Mouse (Mus musculus) left cerebral cortex, adult 9 months (tissue): ENCODE results near the gene Spon1.

Experiments used
- DNase-seq, 2 experiments: peaks; one replicate each; pipeline ENCODE4 v3.0.0; 2022; ENCODE audit warnings: low spot score in 2 of 2

Spon1 gene

DNA sequence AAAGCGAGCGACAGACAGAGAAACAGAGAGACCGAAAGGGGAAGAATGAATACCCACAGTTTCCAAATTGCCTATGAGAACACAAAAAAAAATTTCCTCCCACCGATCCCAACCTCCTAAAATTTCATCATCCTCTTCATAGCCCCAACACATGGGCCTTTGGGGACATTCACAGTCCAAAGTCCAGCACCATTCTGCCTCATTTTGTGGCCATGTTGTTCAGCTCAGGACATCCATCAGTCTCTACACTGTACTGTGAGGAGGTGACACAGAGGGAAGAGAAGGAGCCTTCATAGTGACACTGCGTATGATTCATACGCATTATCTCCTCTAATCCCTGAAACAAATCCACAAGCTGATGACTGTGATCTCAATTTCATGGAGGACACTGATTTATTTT, 12.7 kb downstream of the Spon1 start:
- DNase-seq: no peak

DNA sequence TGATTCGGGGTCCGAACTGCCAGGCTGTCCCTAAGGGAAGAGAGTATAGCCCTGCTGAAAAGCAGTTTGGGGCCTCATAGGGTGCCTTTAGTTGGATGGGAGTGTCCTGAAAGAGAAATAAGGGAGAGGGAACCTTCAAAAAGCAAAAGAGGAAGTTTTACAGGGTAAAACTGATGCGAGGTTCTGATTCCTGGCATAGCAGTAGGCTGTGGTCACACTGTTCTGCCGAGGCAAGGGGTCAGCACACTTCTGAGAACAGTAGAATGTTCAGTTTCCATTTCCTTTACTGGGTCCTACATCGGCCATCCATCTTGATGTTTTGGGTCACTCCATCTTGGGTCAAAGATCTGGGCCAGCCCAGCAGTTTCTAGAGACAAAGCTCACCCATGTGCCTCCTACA, 14.5 kb downstream of the Spon1 start:
- no peak for DNase-seq

DNA sequence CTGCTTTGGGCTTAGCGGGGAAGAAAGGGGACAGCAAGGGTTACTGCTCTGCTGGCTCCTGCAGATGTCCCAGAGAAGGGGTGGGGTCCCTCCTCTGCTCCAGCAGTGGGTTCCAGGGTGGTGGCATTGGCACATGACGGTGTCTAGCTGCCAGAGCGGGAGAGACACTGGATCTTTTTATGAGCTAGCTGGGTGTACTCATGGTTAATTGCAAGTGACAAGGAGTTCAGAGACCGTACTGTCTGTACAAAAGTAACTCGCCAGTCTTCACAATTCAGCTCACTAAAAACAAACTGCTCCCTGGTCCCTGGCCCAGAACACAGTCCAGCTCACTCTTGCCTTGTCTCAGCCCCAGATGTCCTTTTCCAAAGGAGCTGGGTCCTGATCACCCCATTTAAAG, 26.2 kb downstream of the Spon1 start:
- DNase-seq: no peak

DNA sequence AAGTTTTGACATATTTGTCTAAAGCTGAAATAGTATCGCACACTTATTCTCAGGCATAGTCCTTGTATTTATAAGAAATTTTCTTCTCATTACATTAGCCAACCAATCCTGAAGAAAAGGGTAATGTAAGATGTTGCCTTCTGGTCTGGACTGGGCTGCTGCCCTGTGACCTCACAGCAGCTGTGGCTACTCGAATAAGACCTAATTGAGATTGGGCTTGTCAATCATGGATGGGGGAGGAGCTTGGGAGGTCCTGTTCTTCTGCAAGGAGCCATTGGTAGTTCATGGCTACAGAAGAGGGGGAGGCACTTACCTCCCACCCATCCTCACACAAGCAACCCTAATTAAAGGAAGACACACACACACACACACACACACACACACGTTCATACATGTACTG, 27.1 kb downstream of the Spon1 start:
- no peak for DNase-seq

DNA sequence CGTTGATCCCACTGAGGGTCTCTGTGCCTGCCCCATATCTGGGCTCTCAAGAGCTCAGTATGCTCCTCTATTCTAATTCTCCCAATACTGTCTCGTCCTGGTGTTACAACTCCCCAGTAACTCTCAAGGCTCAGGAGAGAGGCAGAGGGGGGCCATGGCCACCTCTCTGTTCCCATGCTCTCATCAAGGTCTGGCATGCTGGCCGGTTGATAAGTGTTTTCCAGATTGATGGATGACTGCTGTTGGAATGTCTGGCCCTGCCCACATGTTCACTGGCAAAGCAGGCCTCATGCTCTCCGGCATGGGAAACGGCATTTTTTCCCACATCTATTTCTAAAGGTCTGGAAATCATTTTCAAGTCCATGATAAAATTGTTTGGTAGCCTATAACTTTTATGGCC, 29.4 kb downstream of the Spon1 start:
- DNase-seq: no peak

DNA sequence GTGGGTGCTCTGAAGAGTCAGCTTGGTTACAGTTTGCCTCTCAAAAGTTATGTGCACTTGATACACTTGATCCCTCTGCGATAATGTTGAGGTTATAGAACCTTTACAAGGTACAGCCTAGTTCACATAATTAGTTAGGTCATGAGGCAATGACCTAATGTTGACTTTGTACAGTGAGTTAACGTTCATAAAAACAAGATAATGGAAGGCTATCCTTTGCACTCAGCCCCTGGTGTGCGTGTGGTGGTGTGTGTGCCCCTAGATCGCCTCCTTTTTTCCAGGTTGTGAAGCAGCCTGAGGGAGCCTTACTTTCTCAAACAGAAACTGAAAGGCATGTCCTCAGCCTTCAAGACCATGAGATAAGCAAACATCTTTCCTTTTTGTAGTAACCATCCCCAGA, 31.3 kb downstream of the Spon1 start:
- DNase-seq: no peak

DNA sequence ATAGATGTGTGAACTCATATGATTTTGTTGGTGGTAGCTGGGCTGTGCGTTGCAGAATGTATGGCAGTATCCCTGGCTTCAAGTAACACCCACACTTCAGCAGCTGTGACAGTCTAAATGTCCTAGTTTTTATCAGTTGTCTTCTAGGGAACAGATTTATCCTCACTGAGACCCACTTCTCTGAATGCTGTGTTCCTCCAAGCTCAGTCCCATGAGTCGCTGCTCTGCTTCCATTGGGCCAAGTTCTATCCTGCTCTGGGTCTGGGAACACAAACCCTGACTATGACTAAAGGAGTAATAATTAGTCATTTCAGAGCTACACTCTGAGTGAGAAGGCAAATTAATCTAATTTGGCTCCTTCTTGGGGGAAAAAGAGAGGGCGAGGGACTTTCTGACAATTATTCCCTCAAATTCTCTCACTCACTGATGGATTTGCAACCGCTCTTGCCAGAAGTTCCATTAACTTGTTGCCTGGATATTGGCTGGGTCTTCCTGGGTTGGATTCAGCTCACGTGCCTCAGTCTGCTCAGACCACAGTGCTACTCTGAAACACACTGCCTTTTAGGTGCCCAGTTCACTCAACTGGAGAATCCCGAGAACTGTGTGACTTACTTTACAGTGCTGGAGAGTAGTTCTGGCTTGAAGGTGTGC, 32.9 kb downstream of the Spon1 start:
- peak; percentile 24 to 27 for DNase-seq

DNA sequence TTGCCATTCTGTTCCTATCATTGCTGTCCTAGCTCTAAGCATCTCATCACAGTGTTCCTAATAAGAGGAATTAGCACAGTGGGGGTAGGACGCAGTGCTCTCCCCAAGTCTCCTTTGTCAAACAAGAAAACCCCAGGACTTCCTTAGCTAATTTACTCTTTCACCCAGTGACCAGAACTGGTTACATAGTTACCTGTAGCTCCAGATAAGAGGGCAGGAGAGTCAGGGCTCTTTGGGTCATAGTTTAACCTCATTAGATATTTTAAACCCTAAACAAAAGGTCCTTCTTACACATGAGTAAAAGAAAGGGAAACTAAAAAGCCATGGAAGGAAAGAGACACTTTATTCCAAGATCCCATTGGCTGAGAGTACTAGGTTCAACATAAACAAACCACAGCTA, 44.0 kb downstream of the Spon1 start:
- no peak for DNase-seq

DNA sequence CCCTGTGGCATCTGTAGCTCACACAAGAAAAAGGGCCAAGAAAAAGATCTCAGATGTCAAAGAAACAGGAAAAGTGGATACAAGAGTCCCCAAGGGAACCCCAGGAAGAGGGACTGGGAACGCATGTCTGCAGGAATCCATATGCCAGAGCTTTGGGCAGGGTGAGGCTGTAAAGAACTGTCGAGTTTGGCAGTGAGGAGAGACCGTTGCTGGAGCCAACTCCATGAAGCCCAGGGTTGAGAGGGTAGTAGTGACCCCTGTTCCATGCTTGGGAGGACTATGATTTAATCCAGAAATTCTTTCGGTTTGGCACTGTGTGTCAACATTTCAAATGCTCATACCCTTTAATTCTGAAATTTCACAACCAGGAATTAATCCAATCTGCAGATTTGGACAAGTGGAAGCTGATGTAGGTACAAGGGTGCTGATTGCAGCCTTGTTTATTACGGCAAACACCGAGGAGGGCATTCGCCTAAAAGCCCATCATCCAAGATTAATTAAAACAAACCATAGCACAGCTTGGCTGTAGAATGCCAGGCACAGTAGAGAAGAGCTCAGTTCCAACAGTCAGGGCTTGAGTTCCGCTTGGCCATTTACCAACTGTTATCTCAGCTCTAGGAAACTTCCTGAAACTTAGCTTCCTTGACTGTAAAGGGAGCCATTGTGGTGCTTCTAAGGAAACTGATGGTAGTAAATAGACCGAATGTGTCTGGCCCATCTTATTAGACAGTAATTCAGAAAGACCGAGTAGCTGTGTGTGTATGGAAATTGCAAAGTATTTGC, 45.8 kb downstream of the Spon1 start:
- no peak for DNase-seq

DNA sequence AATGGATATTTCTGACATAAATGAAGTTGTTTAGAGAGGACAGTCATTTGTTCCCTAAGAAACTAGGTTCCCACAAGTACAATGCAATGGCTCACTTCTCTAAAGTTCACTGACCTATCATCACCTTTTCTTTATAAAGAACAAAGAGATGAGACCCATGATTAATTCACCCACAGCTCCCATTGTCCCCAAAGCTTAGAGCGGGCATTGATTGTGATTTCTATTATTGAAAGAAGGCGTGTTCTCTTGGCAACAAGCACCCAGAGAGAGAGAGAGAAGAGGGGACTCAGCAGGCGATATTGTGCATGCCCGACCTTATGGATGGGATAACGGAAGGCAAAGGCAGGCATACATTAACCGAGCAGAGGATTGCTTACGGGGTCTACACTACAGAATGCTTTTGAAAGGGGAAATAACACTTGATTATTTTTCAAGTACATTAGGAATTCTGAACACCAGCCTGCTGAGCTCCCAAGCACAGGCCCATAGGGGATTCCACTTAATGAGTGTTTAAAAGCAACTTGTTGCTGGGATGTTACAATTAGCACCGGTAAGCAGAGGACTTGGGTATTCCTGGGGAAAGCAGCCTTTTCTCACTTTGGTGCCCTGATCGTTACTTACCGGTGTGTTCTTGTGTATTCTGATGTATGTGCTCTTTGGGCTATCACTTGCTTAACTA, 48.4 kb downstream of the Spon1 start:
- DNase-seq: no peak

DNA sequence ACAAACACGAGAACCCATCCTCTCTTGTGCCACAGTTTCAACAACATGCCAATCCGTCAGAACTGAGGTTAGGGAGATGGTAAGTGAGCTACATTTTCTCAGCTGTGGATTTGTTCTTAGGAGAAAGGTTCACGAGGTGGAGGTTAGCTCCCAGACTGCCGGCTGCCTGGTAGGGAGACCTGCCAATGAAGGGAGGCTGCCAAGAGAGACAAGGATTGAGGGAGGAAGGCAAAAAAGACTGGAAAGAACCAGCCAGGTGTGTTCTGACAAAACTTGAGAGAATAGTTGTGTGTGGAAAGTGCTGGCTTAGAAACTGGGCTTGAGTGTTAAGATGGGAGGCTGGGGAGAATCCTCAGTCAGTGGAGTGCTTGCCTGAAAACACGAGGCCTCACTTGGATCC, 49.9 kb downstream of the Spon1 start:
- DNase-seq: no peak

DNA sequence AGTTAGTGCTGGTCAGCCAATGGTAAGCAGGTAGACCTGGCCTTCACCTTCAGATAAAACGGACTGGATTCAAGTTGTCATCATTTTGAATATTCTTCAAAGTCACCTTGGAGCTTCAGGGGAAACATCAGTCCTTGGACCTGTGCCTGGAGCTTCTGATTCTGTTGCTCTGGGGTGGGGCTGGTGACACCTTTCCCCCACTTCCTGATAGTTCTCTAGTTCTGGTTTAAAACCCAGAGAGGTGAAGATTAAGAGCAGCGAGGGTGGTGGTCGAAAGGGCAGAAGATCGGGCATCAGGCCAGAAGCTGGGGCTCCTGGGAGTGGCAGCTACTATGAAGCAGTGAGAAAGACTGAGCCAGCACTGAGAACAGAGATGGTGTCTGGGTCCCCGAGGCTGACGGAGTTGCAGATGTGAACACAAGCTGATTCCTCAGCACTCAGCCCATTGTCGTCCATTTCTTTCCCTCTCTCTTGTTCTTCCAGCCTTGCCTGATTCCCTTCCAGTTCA, 51.1 kb downstream of the Spon1 start:
- no peak for DNase-seq

DNA sequence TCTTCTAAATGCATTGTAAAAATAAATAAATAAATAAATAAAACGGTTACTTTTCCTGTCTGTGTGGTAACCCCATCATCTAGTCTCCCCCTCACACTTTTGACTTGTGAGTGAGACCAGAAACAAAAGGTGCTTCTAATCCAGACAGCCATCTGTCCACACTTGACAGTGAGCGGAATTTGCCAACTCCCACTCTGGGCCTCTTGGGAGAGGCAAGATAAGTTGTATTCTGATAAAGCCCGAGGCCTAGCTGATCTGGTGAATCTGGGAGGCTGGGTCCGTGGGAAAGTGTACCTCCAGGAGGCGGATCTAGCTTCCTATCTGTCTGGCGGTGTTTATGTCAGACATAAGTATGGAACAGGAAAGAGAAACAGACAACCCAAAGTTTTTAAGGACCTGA, 52.3 kb downstream of the Spon1 start:
- no peak for DNase-seq

DNA sequence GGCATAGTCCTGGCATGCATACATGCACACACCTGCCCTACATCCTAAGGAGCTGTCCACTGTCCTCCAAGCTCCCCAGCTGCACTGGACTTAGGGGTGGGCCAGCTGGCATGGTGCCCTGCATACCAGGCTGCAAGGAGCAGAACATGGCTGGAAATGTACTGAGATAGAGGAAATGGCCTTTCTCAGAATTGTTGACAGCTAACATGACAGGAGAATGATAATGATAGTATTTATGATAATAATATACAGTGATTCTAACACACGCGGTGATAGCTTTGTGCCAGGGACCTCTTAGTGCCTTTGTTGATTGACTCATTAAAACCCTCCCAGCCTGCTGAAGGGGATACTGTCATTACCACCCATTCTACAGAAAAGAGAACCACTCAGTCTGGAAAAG, 54.4 kb downstream of the Spon1 start:
- no peak for DNase-seq

DNA sequence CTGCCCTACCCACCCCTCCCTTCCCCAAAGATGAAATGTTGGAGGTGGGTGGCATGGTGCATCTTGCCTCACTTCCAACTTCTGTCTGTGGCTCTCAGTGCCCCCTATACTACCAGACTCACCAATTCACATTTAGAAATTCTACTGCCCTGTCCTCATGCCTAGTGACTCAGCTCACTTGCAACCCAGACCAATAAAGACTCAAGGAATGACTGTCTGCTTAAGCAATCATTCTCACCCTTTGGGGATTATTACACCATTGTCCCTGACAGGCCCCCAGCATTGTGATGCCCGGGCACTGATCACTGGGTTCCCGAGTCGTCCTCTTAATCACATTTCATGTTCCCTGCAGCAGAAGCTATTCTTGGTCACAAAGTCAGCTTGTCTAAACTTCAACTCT, 57.2 kb downstream of the Spon1 start:
- DNase-seq: no peak

DNA sequence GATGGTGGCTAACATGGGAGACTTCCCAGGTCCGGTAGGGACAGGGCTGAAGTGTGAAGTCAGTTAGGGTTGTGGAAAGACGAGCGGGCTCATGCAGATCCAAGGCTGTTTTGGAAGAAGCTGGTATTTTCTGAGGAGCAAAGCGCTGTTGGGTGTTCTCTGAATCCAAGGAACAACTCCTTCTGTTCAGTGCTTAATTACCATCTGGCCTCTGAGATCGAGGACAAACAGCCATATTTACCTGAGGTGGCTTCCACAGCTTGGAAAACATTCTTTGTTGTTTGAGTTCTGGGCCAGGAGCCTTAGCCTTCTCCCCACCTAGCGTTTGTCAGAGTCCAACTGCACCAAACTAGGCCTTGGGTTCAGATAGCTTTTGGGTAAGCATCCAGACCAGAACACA, 58.9 kb downstream of the Spon1 start:
- DNase-seq: peak in 1 of 2 experiments; percentile 16

DNA sequence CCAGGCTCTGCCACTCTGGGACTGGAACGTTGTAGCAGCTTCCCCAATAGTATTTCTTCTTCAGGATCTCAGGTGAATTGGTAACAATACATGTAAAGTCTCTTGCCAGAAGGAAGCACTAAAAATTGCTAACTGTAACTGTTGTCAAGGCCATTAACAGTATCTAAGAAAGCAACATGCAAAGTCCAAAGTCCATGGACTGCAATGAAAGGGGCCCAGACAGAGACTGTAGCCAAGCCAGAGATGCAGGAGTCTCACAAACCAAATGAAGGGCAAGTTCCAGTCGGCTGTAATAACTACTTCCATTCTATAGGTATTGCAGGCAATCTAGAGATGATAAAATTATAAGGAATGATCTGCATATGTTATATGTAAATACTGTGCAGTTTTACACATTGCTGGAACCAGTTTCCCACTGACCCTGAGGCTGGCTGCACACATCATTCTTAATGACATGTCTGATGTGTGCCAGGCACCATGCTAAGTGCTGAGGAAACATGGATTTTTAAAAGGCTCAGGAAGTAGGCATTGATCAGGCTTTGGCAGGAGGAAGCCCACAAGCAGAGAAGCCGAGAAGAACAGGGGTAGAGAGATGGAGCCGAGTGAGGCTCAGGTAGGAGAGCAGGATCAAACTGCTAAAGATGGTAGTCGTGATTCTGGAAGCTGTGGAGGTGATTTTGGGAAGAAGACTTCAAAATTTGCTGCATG, 59.9 kb downstream of the Spon1 start:
- DNase-seq: no peak

DNA sequence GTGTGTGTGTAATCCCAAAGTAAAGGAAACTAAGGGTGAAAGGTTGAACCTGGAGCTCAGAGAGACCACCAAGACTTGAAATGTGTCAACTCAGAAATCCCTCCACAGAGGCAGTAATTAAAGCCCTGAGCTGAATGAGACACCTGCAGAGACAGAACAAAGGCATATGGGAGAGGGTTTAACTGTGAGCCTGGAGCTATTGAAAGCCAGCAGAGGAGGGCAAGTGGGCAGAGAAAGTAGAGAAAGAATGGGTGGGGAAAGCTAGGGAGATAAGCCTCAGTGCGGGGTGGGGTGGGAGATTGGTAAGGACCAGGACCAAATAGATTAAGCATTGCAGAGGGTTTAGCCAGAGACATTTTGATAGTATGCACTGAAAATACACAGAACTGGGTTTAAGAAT, 60.7 kb downstream of the Spon1 start:
- no peak for DNase-seq

DNA sequence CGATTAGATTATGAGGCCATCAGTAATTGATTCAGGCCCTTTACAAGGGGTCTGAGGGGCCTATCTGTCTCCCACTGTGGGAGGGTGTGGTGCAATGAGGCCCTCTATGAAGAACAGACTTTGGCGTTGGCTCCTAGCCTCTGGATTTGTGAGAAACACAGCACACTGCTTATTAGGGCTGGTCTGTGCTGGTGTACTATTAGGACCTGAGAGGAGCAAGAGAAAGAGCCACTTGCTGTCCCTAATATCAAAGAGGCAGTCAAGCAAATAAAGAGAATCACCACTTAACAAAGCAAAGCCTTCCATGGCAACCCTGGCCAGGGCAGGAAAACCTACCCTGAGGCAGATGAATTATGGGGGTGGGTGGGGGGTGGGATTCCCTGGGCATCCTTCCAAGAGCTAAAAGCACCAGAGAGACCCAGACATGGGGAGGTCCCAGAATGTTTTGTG, 62.3 kb downstream of the Spon1 start:
- DNase-seq: no peak

DNA sequence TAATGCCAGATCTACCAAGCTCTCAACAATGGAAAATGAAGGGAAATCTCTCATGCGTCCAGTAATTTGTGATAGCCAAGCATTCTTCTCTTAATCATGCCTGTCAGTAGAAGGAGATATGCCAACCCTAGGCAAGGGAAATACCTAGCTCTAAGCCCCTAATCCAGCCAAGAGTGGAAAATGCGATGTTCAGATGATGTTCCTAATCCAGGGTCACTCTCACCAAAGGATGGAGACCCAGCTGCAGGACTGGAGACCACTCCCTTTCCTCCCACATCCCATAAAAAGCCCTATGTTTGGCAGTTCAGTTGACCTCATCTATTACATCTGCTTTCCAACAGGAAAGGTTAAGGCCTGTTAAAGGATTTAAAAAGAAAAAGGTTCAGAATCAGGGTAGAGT, 62.8 kb downstream of the Spon1 start:
- DNase-seq: no peak

DNA sequence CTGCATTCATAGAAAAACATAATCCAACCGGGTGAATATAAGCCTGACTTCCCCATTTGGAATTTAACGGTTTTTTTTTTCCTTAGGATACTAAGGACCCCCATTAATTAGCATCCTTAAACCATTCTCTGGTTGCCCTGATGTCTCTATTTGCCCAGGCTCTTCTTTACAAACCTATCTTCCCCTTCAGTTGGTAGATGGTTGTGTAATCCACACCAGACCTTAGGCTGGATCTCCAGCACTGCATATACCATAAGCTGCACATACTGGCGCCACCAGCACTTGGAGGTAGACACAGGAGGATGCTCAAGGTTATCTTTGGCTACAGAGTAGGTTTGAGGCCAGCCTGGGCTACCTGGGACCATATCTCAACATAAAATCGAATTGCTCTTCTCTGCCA, 71.4 kb downstream of the Spon1 start:
- DNase-seq: no peak

DNA sequence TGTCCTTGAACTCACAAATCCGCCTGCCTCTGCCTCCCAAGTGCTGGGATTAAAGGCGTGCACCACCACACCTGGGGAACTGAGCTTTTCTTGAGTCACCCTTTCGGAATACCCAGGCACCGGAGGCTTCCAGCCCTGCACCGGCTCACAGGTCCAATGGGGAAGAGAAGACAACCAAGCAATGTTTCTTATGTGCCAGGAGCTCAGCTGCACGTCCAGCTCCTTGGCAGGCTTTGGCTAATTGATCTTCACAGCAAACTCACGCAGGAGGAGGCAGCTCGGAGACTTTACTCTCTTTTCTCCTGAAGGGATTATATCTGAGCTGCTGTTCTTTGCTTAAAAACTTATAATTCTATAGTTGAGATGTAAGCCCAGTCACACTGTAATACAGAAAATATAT, 73.6 kb downstream of the Spon1 start:
- DNase-seq: no peak
